Mouse (Mus musculus): ENCODE data around the gene Prkca.

DNA sequence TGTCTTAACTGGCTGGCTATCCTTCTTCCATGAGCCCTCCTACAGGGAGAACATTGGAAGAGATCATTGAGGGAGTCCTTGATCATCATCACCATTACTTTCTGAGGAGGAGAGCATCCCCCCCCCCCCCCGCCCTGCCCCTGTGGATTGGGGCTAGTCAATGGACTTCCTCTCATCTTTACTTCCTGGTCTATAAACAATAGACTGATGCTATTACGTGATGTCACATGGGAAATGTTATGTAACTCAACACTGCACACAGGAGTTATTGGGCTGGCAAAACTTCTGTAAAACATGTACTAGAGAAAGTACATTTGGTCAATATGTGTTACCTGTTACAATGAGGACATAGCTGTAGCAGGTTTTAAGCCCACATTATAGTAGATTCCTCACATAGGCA, 302.9 kb downstream of the Prkca start:
- no peak for TF ChIP-seq MEF2A (IDR thresholded peaks at IDR 0.05; ENCODE audit: extremely low read depth, insufficient replicate concordance, low read depth, low read length, poor library complexity, severe bottlenecking)
- TF ChIP-seq CTCF (IDR thresholded peaks at IDR 0.05 in 2 of 3, conservative IDR thresholded peaks at IDR 0.05 in 1 of 3; ENCODE audit: control insufficient read depth in 1 of 3, insufficient read depth in 1 of 3, low read depth in 2 of 3, low read length in 3 of 3, poor library complexity in 1 of 3, severe bottlenecking in 1 of 3), result no peak
- TF ChIP-seq MAX (IDR thresholded peaks at IDR 0.05; ENCODE audit: low read length), result no peak
- TF ChIP-seq ZMIZ1 (IDR thresholded peaks at IDR 0.05; ENCODE audit: low read depth, low read length), result no peak
- no peak for TF ChIP-seq POLR2A (IDR thresholded peaks at IDR 0.05; ENCODE audit: control insufficient read depth in 1 of 2, insufficient read depth in 1 of 2, low read depth in 1 of 2, low read length in 2 of 2, poor library complexity in 1 of 2)

All from MEL (cell line).